Mouse (Mus musculus) kidney, adult 2 months (tissue): ENCODE measurements around the gene Tpo.

Source experiments
- CTCF ChIP-seq: fragments of 200-500 bp; conservative IDR thresholded peaks from 2 replicates; pipeline ENCODE4 v1.5.1; 2011; ENCODE audit warnings: low read depth, mild to moderate bottlenecking, control low read depth, low read length, moderate library complexity, mixed read lengths; ENCODE audit not compliant: insufficient read depth, insufficient read length
- POLR2A ChIP-seq: fragments of 200-500 bp; IDR thresholded peaks from one replicate; pipeline ENCODE4 v1.6.1; 2011; ENCODE audit warnings: low read depth, low read length, control low read depth

DNA sequence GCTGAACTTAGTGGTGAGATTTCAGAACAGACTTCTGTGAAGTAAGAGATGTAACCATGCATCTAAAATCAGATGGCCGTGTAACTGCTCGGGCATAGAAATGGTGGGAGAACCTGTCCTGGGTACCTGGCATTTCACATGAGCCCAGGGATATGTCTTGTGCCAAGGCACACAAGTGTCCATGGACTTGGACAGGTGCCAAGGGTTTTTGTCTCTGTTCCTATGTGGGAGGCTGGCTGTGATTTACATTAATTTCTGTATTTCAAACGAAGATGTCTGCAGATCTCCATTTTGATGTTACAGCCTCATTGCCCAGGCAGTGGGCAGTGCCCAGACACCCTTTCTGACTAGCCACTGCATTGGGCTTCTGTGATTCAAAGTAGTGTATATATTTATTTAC is 115.3 kb downstream of the Tpo start:
- TF ChIP-seq POLR2A (no peak), CTCF (no peak)
